8 mouse cellular contexts compared by ENCODE assay signal in the genomic region with DNA sequence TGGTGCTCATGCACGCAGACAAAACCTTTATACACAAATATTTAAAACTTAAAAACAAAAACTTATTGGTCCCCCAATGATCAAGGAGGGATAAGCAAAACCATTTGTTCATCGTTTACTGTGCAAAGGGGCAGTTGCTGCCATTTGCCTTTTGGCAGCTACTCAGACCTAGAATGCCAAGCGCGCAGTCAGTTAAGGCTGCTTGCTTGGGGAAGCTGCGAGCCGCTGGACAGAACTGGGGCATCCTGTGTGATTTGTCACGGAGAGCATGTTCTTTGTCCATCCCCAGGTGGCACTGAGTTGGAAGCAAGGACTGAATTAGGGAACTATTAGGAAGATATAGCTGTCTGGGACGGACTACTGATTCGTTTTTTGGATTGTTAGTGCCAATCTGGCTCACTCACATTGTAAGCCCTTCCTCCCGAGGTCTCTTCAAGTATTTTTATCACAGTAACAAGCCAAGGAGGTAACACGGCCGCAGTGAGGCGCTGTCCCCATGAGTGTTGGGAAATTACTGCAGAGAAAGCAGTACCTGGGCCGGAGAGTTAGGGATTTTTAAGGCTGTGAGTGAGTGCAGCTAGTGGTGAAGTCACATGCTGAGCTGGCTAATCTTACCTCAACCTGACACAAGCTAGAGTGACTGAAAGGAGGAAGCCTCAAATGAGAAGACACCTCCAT. TPM values are rescaled to one million over a fixed set of nuclear protein-coding genes. Genes with fewer than 3 reads are reported as not detected.
A peak's percentile ranks its signal among the peaks of the same experiment; 100 is the strongest.
DNase-seq lines count a peak whose midpoint lies in the region; ATAC-seq and TF ChIP-seq lines count a peak whose summit lies in the region.

No protein-coding gene starts in this region.

- no peaks in the 10 kb centered on the region for H3K27me3 ChIP-seq in heart, embryonic 12.5 days (replicated peaks)
- H3K27me3 ChIP-seq in G1E (ENCODE audit: insufficient read depth, low read length), result peaks cover 5% of the 10 kb centered on the region; the same call in 1 of the 2 replicates
- no peaks in the 10 kb centered on the region for H3K27me3 ChIP-seq in embryonic facial prominence, embryonic 11.5 days (ENCODE audit: control insufficient read depth, insufficient read depth, low read length)
- no peaks in the 10 kb centered on the region for H3K27me3 ChIP-seq in intestine, embryonic 16.5 days (replicated peaks; ENCODE audit: control insufficient read depth, insufficient read depth, low read length)

- peak overlapping the region; percentile 92; the same call in 1 of the 2 replicates for H3K9ac ChIP-seq in heart, embryonic 12.5 days
- H3K9ac ChIP-seq in embryonic facial prominence, embryonic 11.5 days (replicated peaks; ENCODE audit: low read length), result peak overlapping the region; percentile 88
- peak overlapping the region; percentile 82 for H3K9ac ChIP-seq in intestine, embryonic 16.5 days (ENCODE audit: low read depth, low read length)

- peaks cover 16% of the 10 kb centered on the region for H3K36me3 ChIP-seq in heart, embryonic 12.5 days
- peaks cover 16% of the 10 kb centered on the region for H3K36me3 ChIP-seq in G1E (replicated peaks)
- H3K36me3 ChIP-seq in embryonic facial prominence, embryonic 11.5 days (replicated peaks; ENCODE audit: control insufficient read depth, insufficient read depth, low read depth, low read length), result no peaks in the 10 kb centered on the region
- H3K36me3 ChIP-seq in intestine, embryonic 16.5 days (ENCODE audit: control insufficient read depth, insufficient read depth, low read length), result no peaks in the 10 kb centered on the region

- H3K9me3 ChIP-seq in heart, embryonic 12.5 days (replicated peaks), result no peaks in the 10 kb centered on the region
- no peaks in the 10 kb centered on the region for H3K9me3 ChIP-seq in G1E (replicated peaks)
- H3K9me3 ChIP-seq in embryonic facial prominence, embryonic 11.5 days (replicated peaks; ENCODE audit: control insufficient read depth, low read length), result no peaks in the 10 kb centered on the region
- H3K9me3 ChIP-seq in intestine, embryonic 16.5 days (ENCODE audit: control insufficient read depth, low read length), result no peaks in the 10 kb centered on the region

- TF ChIP-seq CTCF in G1E (IDR thresholded peaks at IDR 0.05; ENCODE audit: low read depth, low read length), result no peak

- WGBS in heart, embryonic 12.5 days, result 17% methylated on average over 14 of the region's 14 CpGs
- 34% methylated on average over 14 of the region's 14 CpGs for WGBS in embryonic facial prominence, embryonic 11.5 days
- 34% methylated on average over 14 of the region's 14 CpGs for WGBS in intestine, embryonic 16.5 days

- no peak overlapping the region for H3K27ac ChIP-seq in heart, embryonic 12.5 days (ENCODE audit: poor library complexity, severe bottlenecking)
- H3K27ac ChIP-seq in embryonic facial prominence, embryonic 11.5 days (replicated peaks; ENCODE audit: low read depth, low read length), result no peak overlapping the region
- no peak overlapping the region for H3K27ac ChIP-seq in intestine, embryonic 16.5 days (ENCODE audit: low read length)

- no peak for DNase-seq in heart, postnatal 36 days
- DNase-seq in G1E (ENCODE audit: low spot score), result no peak
- peak; percentile 43 for DNase-seq in embryonic facial prominence, embryonic 11.5 days (ENCODE audit: low spot score)
- no peak for DNase-seq in spleen, postnatal 14 days (ENCODE audit: low spot score in 2 of 2)
- DNase-seq in frontal cortex, postnatal 14 days (ENCODE audit: low spot score in 2 of 2), result no peak

- intact Hi-C loops in heart, postnatal 36 days (cut with DNase I), result loop anchor here (5.0 kb wide), 1 partner anchor 565 kb away; no protein-coding TSS in a partner anchor

- no peak for ATAC-seq in heart, embryonic 12.5 days (ENCODE audit: insufficient number of reproducible peaks, low FRiP score)
- ATAC-seq in G1E (ENCODE audit: extremely low read depth, insufficient number of reproducible peaks, low FRiP score, poor library complexity, severe bottlenecking), result no peak
- ATAC-seq in embryonic facial prominence, embryonic 11.5 days (replicated peaks; ENCODE audit: insufficient number of reproducible peaks, low FRiP score, low TSS enrichment, low read depth), result no peak
- no peak for ATAC-seq in intestine, embryonic 16.5 days
- 0 out of 2 replicates have a peak, but pooled peaks have one; percentile 24 for ATAC-seq in megakaryocyte-erythroid progenitor cell, adult 5-6 weeks (replicated peaks; ENCODE audit: low FRiP score, low TSS enrichment, poor library complexity, severe bottlenecking)

- peak overlapping the region; percentile 91 for H3K4me3 ChIP-seq in heart, embryonic 12.5 days
- peak overlapping the region; percentile 73; the same call in 1 of the 2 replicates for H3K4me3 ChIP-seq in G1E (ENCODE audit: low read depth, low read length)
- H3K4me3 ChIP-seq in embryonic facial prominence, embryonic 11.5 days (ENCODE audit: low read depth, low read length), result peak overlapping the region; percentile 67
- H3K4me3 ChIP-seq in intestine, embryonic 16.5 days (ENCODE audit: low read length), result peak overlapping the region; percentile 64

- peak overlapping the region; percentile 73 for H3K4me2 ChIP-seq in heart, embryonic 12.5 days
- peak overlapping the region; percentile 70 for H3K4me2 ChIP-seq in embryonic facial prominence, embryonic 11.5 days (ENCODE audit: low read depth, low read length)
- H3K4me2 ChIP-seq in intestine, embryonic 16.5 days (ENCODE audit: low read depth, low read length), result peak overlapping the region; percentile 83

- peaks cover 6% of the 10 kb centered on the region for H3K4me1 ChIP-seq in heart, embryonic 12.5 days (replicated peaks)
- peaks cover 36% of the 10 kb centered on the region for H3K4me1 ChIP-seq in G1E (ENCODE audit: insufficient read depth, low read depth, low read length)
- H3K4me1 ChIP-seq in embryonic facial prominence, embryonic 11.5 days (ENCODE audit: control insufficient read depth, insufficient read depth, low read length), result no peaks in the 10 kb centered on the region
- H3K4me1 ChIP-seq in intestine, embryonic 16.5 days (ENCODE audit: control insufficient read depth, insufficient read depth, low read length), result peaks cover 7% of the 10 kb centered on the region

RNA-seq across cellular contexts. Expression of a gene that starts 0.9 kb away (rescaled TPM):
- polyA plus RNA-seq in heart, embryonic 12.5 days (2016; fragmentation: Nextera tagmentation; extraction: Ambion mirVana), result 50.9 and 52.3 TPM in 2 replicates
- 10 to 100 TPM; 32.0 to 35.5 TPM for total RNA-seq in heart, postnatal 36 days (2021)
- total RNA-seq in G1E (2014; fragmentation: Nextera tagmentation) (82.5 and 87.3 TPM in 2 replicates), G1E (2017) (9.4 and 18.2 TPM in 2 replicates)
- polyA plus RNA-seq in G1E (2012), result 10.9 and 11.6 TPM in 2 replicates
- polyA plus RNA-seq in embryonic facial prominence, embryonic 11.5 days (2014; fragmentation: Nextera tagmentation; extraction: Ambion mirVana), result 71.5 and 72.9 TPM in 2 replicates
- polyA plus RNA-seq in intestine, embryonic 16.5 days (2015; fragmentation: Nextera tagmentation; extraction: Ambion mirVana), result 28.0 and 33.9 TPM in 2 replicates
- 10.7 and 21.3 TPM in 2 replicates for total RNA-seq in megakaryocyte-erythroid progenitor cell, adult 5-6 weeks (2014; fragmentation: Nextera tagmentation)
- total RNA-seq in megakaryocyte-erythroid progenitor cell, adult 5-6 weeks (2017), result 5.1 and 7.7 TPM in 2 replicates
